Comparison of ENCODE assay signal across 5 mouse cellular contexts in the genomic region with DNA sequence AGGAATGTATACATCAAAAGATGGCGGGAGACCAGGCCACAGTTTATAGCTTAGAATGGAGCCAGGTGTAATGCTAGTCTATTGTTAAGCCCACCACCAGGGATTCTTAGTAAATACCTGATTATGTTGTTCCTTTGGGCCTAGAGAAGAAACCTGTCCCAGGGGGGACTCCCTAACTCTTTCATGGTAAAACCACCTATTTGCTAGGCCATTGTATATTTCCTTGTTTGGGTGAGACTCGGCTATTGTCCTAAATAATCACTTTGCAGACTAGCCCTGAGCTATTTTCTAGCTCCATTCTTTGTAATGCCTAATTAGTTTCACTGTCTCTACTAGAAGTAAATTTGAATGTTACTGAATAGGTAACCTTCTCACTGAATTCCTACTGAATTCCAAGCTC. TPM values are rescaled to one million over a fixed set of nuclear protein-coding genes. Genes with fewer than 3 reads are reported as not detected.
"Had no signal": no experiment of that assay in that cellular context is flagged by ENCODE, and none has a peak within 500 bp of the region (broad histone marks: within the 10 kb centered on the region; RNA-seq: fewer than 3 reads in every experiment).

No protein-coding gene starts in this region.

RNA-seq across cellular contexts. Expression of a gene that starts 9.7 kb away (rescaled TPM):
- total RNA-seq: neutrophil, adult 5-6 weeks had no signal

RNA-seq across cellular contexts. Expression of a gene that starts 26.9 kb away (rescaled TPM):
- total RNA-seq: neutrophil, adult 5-6 weeks had no signal
- polyA plus RNA-seq: neural tube, embryonic 13.5 days; neural tube, embryonic 14.5 days; neural tube, embryonic 15.5 days; spleen, adult 2 months had no signal

RNA-seq across cellular contexts. Expression of a gene that starts 52.4 kb away (rescaled TPM):
- total RNA-seq: neutrophil, adult 5-6 weeks had no signal
